Mouse (Mus musculus) heart, adult 9 months (tissue): Measurements from ENCODE around the gene Gsta2.
"Not testable (repeated sequence)": the region's sequence is repeated elsewhere in the genome, so short reads cannot be mapped to it uniquely, and the experiment has no call there.

Experiments
- DNase-seq, 2 experiments: peaks; one replicate each; pipeline ENCODE4 v3.0.0; 2022; ENCODE audit warnings: low spot score in 2 of 2

The Gsta2 gene

DNA sequence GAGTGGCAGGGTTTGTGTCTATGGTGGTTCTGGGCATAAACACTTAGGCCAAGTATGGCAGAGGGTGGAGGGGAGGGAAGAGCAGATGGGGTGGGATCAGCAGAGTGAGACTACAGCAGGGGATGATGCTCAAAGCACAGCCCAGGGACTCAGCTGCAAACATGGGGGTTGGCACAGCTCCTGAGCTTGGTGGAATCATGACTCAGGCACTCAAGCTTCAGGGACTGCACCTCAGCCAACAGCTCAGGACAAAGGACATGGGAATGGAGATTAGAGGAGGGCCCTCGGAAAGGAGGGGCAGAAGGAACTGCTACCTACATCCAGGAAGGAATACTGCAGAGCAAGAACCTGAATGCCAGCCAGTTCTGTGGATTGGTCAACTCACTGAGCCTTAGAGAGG, 56.4 kb downstream of the Gsta2 start:
- not testable (repeated sequence) for DNase-seq

DNA sequence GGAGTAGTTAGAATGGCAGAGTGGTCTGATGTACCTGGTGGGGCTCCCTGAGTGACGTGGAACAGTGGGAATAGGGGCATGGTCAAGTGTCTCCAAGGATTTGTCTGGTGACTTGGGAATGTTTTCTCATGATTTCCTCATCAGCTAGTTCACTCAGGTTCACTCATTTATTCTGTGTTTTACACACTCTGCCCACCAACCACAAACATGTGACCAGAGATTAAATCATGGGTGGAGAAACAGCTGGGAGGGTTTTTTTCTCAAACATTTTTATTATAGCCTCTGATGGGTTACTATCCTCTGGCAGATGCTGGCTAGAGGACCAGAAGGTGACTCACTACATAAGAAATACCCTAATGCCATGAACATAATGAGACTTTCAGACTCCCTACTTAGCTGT, 57.4 kb downstream of the Gsta2 start:
- DNase-seq = no peak

DNA sequence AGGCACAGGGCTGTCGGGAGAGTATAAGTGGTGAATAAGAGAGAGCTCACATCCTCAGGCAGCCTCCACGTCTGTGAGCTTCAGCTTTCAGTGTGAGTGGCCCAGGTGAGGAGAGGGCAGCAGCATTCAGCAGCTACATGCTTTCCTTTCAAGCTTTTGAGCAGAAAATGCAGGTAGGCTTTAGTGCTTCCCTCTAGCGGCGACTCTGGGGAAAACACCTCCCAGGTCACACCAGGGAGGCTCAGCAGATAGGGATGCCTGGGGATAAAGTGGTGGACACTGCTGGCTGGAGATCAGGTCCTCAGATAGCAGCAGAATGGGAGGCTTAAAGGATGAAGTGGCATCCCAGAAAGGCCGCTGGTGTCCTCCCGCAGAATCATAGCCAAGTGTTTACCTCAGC, 59.5 kb downstream of the Gsta2 start:
- peak in 1 of 2 experiments; percentile 3 for DNase-seq

DNA sequence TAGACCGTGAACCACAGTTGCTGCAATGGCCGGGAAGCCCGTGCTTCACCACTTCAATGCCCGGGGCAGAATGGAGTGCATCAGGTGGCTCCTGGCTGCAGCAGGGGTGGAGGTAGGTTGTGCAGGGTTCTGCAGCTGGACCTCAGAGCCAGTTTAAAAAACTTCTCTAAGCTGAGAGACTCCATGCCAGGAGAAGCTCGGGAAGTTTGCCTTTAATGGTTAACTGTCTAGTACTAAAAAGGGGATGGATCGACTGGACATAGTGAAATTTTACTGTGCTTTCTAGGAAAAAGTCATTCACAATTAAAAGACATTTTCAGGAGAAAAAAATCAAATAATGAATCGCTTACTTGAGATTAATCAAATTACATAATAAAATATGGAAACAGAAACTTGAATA, 60.8 kb downstream of the Gsta2 start:
- not testable (repeated sequence) for DNase-seq

DNA sequence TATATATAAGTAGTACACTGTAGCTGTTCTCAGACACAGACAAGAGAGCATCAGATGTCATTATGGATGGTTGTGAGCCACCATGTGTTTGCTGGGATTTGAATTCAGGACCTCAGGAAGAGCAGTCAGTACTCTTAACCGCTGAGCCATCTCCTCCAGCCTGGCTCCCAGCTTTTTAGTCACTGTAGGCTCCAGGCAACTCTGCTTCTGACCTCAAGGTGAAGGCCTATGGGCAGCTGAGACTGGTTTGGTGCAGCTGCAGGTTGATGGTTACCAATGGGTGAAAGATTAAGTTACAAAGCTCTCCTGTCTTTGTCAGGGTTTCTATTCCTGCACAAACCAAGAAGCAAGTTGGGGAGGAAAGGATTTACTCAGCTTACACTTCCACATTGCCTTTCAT, 61.9 kb downstream of the Gsta2 start:
- not testable (repeated sequence) for DNase-seq

DNA sequence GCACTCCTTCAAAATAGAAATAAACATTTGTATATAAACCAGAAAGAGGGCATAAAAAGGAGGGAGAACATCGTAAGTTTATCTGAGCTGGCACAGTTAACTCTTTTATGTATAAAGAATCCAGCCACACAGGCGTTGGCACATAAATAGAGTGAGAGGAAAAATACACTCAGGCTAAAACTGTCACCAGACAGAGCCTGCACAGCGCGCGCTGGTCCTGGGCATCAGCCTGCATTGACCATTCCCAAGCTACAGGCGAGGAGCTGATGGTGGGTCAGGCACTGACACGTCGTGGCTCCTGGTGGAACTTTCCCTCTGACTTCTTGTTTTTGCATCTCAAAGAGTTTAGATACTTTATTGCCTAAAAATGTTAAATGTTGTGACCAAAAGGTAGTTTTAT, 63.1 kb downstream of the Gsta2 start:
- not testable (repeated sequence) for DNase-seq

DNA sequence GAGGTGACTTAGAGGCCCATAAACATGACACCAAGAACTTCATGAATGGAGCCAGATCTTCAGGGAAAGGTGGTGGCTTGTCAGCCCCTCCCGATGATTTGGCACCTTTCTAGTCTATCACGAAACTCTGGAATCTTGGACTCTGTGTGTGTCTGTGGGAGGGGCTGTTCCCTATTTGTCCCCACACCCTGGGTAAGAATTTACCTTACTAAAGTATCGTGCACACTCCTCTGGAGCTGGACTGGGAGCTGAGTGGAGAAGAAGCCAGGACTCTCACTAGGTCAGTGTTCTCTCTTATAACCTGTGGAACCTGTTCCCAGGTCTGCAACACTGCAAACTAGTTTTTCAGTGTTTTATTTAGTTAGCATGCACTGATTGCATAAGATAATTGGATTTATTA, 65.9 kb downstream of the Gsta2 start, which contains the start of gene Gm10639:
Gene Gm10639 (plus strand): TSS at position 201 of the 400 bp plus-strand sequence.
- not testable (repeated sequence) for DNase-seq

DNA sequence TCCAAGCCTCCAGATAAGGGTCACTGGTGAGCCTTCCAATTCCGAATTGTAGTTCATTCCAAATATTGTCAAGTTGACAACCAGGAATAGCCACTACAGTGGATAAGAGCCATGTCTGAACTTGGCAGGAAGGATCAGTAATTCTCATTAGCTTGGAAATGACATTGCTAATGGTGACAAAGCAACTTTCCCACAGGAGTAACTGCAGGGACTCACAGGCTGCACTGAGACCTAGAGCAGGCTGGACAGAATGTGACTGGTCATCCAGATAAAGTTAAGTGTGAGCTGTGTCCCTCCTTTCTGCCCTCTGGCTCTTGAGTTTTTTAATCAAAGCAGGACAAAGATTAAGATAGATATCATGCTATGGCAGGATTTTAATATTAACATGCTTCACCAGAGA, 66.5 kb downstream of the Gsta2 start:
- not testable (repeated sequence) for DNase-seq

DNA sequence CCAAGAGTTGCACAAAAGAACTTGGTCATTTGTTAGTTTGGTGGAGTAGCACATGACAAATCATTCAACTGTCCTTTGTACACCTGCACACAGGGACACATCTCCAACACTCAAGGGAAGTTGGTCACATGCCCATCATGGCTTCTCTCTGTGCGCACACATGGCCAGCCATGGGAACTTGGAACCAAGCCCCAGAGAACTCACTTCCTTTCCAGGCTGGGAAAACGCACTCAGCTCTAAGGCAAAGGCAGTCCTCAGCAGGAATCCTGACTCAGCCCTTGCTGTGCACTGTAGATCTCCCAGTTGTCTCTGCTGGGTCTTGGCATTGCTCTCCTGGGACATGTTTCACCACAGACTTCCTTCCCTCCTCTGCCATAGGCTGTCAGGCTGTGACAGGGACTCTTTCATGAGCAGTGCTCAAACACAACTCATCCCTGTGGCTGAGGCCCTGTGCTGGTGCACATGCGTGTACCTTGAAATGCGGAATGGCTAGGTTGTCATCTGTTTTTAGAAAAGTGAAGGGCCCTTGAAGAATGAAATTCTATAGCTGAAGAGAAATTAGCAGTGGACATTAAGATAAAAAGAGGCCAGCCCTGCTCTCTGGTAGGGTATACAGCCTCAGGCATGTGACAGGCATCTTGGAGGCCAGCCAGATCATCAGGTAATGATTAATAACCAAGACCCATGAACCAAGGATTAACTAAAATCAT, 73.4 kb downstream of the Gsta2 start:
- not testable (repeated sequence) for DNase-seq
